Mouse (Mus musculus): ENCODE results near the gene Prep. TPM values are rescaled to one million over a fixed set of nuclear protein-coding genes. Genes with fewer than 3 reads are reported as not detected.
A peak's percentile ranks its signal among the peaks of the same experiment; 100 is the strongest.

Gene Prep
- polyA plus RNA-seq, 1 experiment from 2014 or later, result 29.2 TPM

DNA sequence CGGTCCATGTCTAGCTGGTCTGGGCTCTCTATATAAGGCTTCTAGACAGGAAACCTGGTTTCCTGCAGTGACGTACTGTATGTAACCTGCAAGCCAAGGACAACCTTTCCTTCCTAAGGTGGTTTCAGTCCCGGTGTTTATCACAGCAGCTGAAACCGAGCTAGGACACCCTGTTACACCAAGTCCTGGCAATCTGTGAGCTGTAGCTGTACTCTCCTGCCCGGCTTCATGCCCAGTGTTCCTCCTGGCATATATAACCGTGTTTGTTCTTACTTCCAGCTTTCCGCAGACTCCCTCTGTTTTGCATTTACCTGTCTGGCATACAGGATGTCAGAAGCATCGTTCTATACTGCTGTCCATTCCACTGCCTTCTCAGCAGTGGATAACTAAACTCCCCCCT, 51.4 kb downstream of the Prep start:
- no peak for ATAC-seq (ENCODE audit: low FRiP score)
- Histone ChIP-seq H3K36me3 (ENCODE audit: control insufficient read depth, insufficient read depth, low read length) (peaks cover 29% of the 10 kb centered on the region; the same call in 1 of the 2 replicates), H3K4me3 (ENCODE audit: low read depth, low read length) (no peak overlapping the region), H3K4me1 (ENCODE audit: control insufficient read depth, insufficient read depth, low read length) (no peaks in the 10 kb centered on the region), H3K27ac (ENCODE audit: low read depth, low read length) (no peak overlapping the region), H3K4me2 (no peak overlapping the region), H3K9me3 (ENCODE audit: control insufficient read depth, low read length) (no peaks in the 10 kb centered on the region), H3K9ac (ENCODE audit: low read length) (no peak overlapping the region), H3K27me3 (ENCODE audit: control insufficient read depth, insufficient read depth, low read length) (no peaks in the 10 kb centered on the region)
- DNase-seq (ENCODE audit: low spot score, missing footprints), result no peak
- 96% methylated on average over 8 of the region's 8 CpGs for WGBS

GRCm38 (mm10) chr10:45121637-45122036, 54.6 kb downstream of the Prep start:
- Histone ChIP-seq H3K4me1 (ENCODE audit: control insufficient read depth, insufficient read depth, low read length) (no peaks in the 10 kb centered on the region), H3K4me3 (ENCODE audit: low read depth, low read length) (no peak overlapping the region), H3K27me3 (ENCODE audit: control insufficient read depth, insufficient read depth, low read length) (no peaks in the 10 kb centered on the region), H3K9ac (ENCODE audit: low read length) (no peak overlapping the region), H3K9me3 (ENCODE audit: control insufficient read depth, low read length) (no peaks in the 10 kb centered on the region), H3K27ac (ENCODE audit: low read depth, low read length) (no peak overlapping the region), H3K4me2 (no peak overlapping the region), H3K36me3 (ENCODE audit: control insufficient read depth, insufficient read depth, low read length) (peaks cover 19% of the 10 kb centered on the region; the same call in 1 of the 2 replicates)
- DNase-seq (ENCODE audit: low spot score, missing footprints), result no peak
- no peak for ATAC-seq (ENCODE audit: low FRiP score)
- WGBS, result 91% methylated on average over 3 of the region's 3 CpGs

- no peak for DNase-seq (ENCODE audit: low spot score, missing footprints)
- Histone ChIP-seq H3K36me3 (ENCODE audit: control insufficient read depth, insufficient read depth, low read length) (peaks cover 14% of the 10 kb centered on the region; the same call in 1 of the 2 replicates), H3K9ac (ENCODE audit: low read length) (no peak overlapping the region), H3K27me3 (ENCODE audit: control insufficient read depth, insufficient read depth, low read length) (no peaks in the 10 kb centered on the region), H3K9me3 (ENCODE audit: control insufficient read depth, low read length) (no peaks in the 10 kb centered on the region), H3K4me3 (ENCODE audit: low read depth, low read length) (no peak overlapping the region), H3K27ac (ENCODE audit: low read depth, low read length) (no peak overlapping the region), H3K4me2 (no peak overlapping the region), H3K4me1 (ENCODE audit: control insufficient read depth, insufficient read depth, low read length) (no peaks in the 10 kb centered on the region)
- 84% methylated on average over 5 of the region's 5 CpGs for whole genome bisulfite sequencing
- no peak for ATAC-seq (ENCODE audit: low FRiP score)
Measured at GRCm38 (mm10) chr10:45122476-45122875, 55.5 kb downstream of the Prep start.

DNA sequence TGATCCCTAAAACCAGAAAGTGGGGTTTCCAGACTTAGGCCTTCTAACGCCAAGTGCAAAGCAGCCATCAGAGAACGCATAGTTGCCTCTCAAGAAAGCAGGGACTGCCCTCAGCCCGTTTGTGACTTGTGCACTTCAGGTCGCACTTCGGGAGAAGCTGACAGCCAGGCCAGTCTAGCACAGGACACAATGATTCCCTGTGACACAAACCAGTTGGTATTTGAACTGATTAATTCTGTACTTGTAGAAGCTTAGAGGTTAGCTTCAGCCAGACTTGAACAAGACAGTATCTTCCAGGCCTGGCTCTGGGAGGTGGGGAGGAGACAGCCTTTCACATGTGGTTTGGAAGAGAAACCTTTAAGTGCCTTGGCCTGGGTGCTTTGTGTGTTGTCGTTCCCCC, 56.0 kb downstream of the Prep start:
- Histone ChIP-seq H3K4me1 (ENCODE audit: control insufficient read depth, insufficient read depth, low read length) (no peaks in the 10 kb centered on the region), H3K9me3 (ENCODE audit: control insufficient read depth, low read length) (no peaks in the 10 kb centered on the region), H3K9ac (ENCODE audit: low read length) (no peak overlapping the region), H3K4me2 (no peak overlapping the region), H3K4me3 (ENCODE audit: low read depth, low read length) (no peak overlapping the region), H3K27me3 (ENCODE audit: control insufficient read depth, insufficient read depth, low read length) (no peaks in the 10 kb centered on the region), H3K36me3 (ENCODE audit: control insufficient read depth, insufficient read depth, low read length) (peaks cover 12% of the 10 kb centered on the region; the same call in 1 of the 2 replicates), H3K27ac (ENCODE audit: low read depth, low read length) (no peak overlapping the region)
- no peak for ATAC-seq (ENCODE audit: low FRiP score)
- no peak for DNase-seq (ENCODE audit: low spot score, missing footprints)
- 95% methylated on average over 5 of the region's 6 CpGs for WGBS

GRCm38 (mm10) chr10:45129105-45129504, 62.1 kb downstream of the Prep start:
- 0 out of 2 replicates have a peak, but pooled peaks have one; percentile 35 for ATAC-seq (ENCODE audit: low FRiP score)
- Histone ChIP-seq H3K4me1 (ENCODE audit: control insufficient read depth, insufficient read depth, low read length) (no peaks in the 10 kb centered on the region), H3K4me3 (ENCODE audit: low read depth, low read length) (no peak overlapping the region), H3K27me3 (ENCODE audit: control insufficient read depth, insufficient read depth, low read length) (no peaks in the 10 kb centered on the region), H3K36me3 (ENCODE audit: control insufficient read depth, insufficient read depth, low read length) (no peaks in the 10 kb centered on the region; the same call in 1 of the 2 replicates), H3K9ac (ENCODE audit: low read length) (no peak overlapping the region), H3K4me2 (no peak overlapping the region), H3K27ac (ENCODE audit: low read depth, low read length) (0 out of 2 replicates have a peak overlapping the region, but pooled peaks have one; percentile 30), H3K9me3 (ENCODE audit: control insufficient read depth, low read length) (no peaks in the 10 kb centered on the region)
- 82% methylated on average over 11 of the region's 11 CpGs for WGBS
- DNase-seq (ENCODE audit: low spot score, missing footprints), result no peak

DNA sequence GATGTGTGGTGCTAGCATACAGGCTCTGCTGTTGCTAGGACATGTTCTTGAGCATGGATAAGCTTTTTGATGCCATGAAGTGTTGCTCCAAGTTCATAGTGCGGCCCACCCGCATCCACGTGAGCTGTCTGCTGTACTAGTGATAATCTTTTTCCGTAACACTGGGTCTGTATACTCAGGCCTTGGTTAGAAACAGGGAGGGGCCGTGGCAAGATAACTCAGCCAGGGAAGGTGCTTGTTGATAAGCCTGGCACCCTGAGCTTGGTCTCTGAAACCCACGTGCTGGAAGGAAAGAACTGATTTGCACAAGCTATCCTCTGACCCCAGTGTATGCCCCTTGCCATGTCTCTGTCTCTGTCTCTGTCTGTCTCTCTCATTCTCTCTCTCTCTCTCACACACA, 63.0 kb downstream of the Prep start:
- Histone ChIP-seq H3K9ac (ENCODE audit: low read length) (no peak overlapping the region), H3K27ac (ENCODE audit: low read depth, low read length) (no peak overlapping the region), H3K4me1 (ENCODE audit: control insufficient read depth, insufficient read depth, low read length) (no peaks in the 10 kb centered on the region), H3K4me3 (ENCODE audit: low read depth, low read length) (no peak overlapping the region), H3K9me3 (ENCODE audit: control insufficient read depth, low read length) (no peaks in the 10 kb centered on the region), H3K27me3 (ENCODE audit: control insufficient read depth, insufficient read depth, low read length) (no peaks in the 10 kb centered on the region), H3K4me2 (no peak overlapping the region), H3K36me3 (ENCODE audit: control insufficient read depth, insufficient read depth, low read length) (no peaks in the 10 kb centered on the region; the same call in 1 of the 2 replicates)
- no peak for ATAC-seq (ENCODE audit: low FRiP score)
- no peak for DNase-seq (ENCODE audit: low spot score, missing footprints)
- WGBS, result 92% methylated on average over 6 of the region's 6 CpGs

- Histone ChIP-seq H3K36me3 (ENCODE audit: control insufficient read depth, insufficient read depth, low read length) (no peaks in the 10 kb centered on the region), H3K4me3 (ENCODE audit: low read depth, low read length) (no peak overlapping the region), H3K4me2 (no peak overlapping the region), H3K9me3 (ENCODE audit: control insufficient read depth, low read length) (no peaks in the 10 kb centered on the region), H3K4me1 (ENCODE audit: control insufficient read depth, insufficient read depth, low read length) (no peaks in the 10 kb centered on the region), H3K27me3 (ENCODE audit: control insufficient read depth, insufficient read depth, low read length) (no peaks in the 10 kb centered on the region), H3K27ac (ENCODE audit: low read depth, low read length) (no peak overlapping the region), H3K9ac (ENCODE audit: low read length) (no peak overlapping the region)
- ATAC-seq (ENCODE audit: low FRiP score) (no peak), DNase-seq (ENCODE audit: low spot score, missing footprints) (no peak)
- 82% methylated on average over 4 of the region's 4 CpGs for WGBS
Measured at GRCm38 (mm10) chr10:45132371-45132770, 65.4 kb downstream of the Prep start.

DNA sequence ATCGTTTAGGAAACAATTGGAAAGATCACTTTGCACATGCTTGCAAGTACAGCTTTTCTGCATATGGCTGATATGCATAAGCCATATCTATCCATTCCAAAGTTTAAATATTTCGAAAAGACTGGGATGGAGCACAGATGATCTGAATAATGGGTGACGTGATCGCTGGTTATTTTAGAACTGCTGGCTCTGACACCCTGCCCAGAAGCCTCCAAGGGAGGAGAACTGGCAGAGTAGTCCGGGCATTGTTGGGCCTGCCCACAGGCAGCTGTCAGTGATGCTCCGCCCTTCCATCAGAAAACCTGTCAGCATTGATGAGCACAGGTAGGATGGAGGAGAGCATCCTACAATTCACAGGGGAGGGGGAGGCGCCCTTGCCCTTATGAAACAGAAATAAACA, 69.8 kb downstream of the Prep start:
- no peak for ATAC-seq (ENCODE audit: low FRiP score)
- 90% methylated on average over 7 of the region's 7 CpGs for WGBS
- DNase-seq (ENCODE audit: low spot score, missing footprints), result no peak
- Histone ChIP-seq H3K9ac (ENCODE audit: low read length) (no peak overlapping the region), H3K9me3 (ENCODE audit: control insufficient read depth, low read length) (no peaks in the 10 kb centered on the region), H3K4me1 (ENCODE audit: control insufficient read depth, insufficient read depth, low read length) (no peaks in the 10 kb centered on the region), H3K27me3 (ENCODE audit: control insufficient read depth, insufficient read depth, low read length) (no peaks in the 10 kb centered on the region), H3K4me3 (ENCODE audit: low read depth, low read length) (no peak overlapping the region), H3K36me3 (ENCODE audit: control insufficient read depth, insufficient read depth, low read length) (no peaks in the 10 kb centered on the region), H3K27ac (ENCODE audit: low read depth, low read length) (no peak overlapping the region), H3K4me2 (no peak overlapping the region)

DNA sequence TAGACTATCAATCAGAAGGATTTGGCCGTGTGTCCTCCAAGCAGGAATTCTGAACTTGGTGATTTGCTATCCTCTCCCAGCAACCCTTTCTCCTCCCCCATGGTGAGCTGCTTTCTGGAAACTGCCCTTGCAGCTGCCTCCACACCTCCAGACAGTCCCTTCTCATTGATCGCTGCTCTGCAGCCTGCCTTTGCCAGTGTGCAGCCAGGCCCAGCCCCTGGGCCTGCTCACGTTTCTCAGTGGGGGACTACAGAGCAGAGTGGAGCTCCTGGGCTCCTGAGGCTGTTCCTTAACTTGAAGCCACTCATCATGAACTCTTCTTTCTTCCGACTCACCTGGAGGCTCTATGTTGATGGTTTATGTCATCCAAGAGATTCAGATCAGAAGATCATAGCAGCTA, 72.9 kb downstream of the Prep start:
- H3K27ac ChIP-seq (ENCODE audit: low read depth, low read length), result no peak overlapping the region

More for the DNA sequence above, 72.9 kb downstream of the Prep start:
- no peak overlapping the region for H3K4me2 ChIP-seq
- H3K9ac ChIP-seq (ENCODE audit: low read length), result no peak overlapping the region
- no peaks in the 10 kb centered on the region for H3K4me1 ChIP-seq (ENCODE audit: control insufficient read depth, insufficient read depth, low read length)
- no peaks in the 10 kb centered on the region for H3K9me3 ChIP-seq (ENCODE audit: control insufficient read depth, low read length)
- no peaks in the 10 kb centered on the region for H3K36me3 ChIP-seq (ENCODE audit: control insufficient read depth, insufficient read depth, low read length)
- no peak for ATAC-seq (ENCODE audit: low FRiP score)
- DNase-seq (ENCODE audit: low spot score, missing footprints), result no peak
- 71% methylated on average over 4 of the region's 4 CpGs for WGBS
- no peak overlapping the region for H3K4me3 ChIP-seq (ENCODE audit: low read depth, low read length)
- no peaks in the 10 kb centered on the region for H3K27me3 ChIP-seq (ENCODE audit: control insufficient read depth, insufficient read depth, low read length)
